Mouse (Mus musculus): ENCODE measurements around the gene Chat. TPM values are rescaled to one million over a fixed set of nuclear protein-coding genes. Genes with fewer than 3 reads are reported as not detected.

Gene Chat
- total and polyA plus RNA-seq, 3 experiments = 0.22 TPM; not detected in 2

GRCm38 (mm10) chr14:32482061-32482460 is 16.3 kb upstream of the Chat start:
- H3K4me1 ChIP-seq (ENCODE audit: insufficient read depth, low read depth, low read length) = no peaks in the 10 kb centered on the region
- H3K27me3 ChIP-seq (ENCODE audit: insufficient read depth, low read length) = peaks cover 16% of the 10 kb centered on the region
- TF ChIP-seq GATA2 (IDR thresholded peaks at IDR 0.05; ENCODE audit: borderline replicate concordance, low read depth, low read length) (no peak), POLR2AphosphoS5 (IDR thresholded peaks at IDR 0.05; ENCODE audit: insufficient replicate concordance, low read depth, low read length) (no peak), CTCF (IDR thresholded peaks at IDR 0.05; ENCODE audit: low read depth, low read length) (peak; percentile 81), GATA1 (IDR thresholded peaks at IDR 0.05; ENCODE audit: borderline replicate concordance, low read length) (no peak), TAL1 (conservative IDR thresholded peaks at IDR 0.05; ENCODE audit: low read depth, low read length) (no peak)
- no peak for ATAC-seq (ENCODE audit: extremely low read depth, insufficient number of reproducible peaks, low FRiP score, poor library complexity, severe bottlenecking)
- no peaks in the 10 kb centered on the region for H3K9me3 ChIP-seq (replicated peaks)
- H3K4me3 ChIP-seq (ENCODE audit: low read depth, low read length) = no peak overlapping the region
- peak; percentile 31 for DNase-seq (ENCODE audit: low spot score)
- no peaks in the 10 kb centered on the region for H3K36me3 ChIP-seq (replicated peaks)

GRCm38 (mm10) chr14:32477581-32477980 is 11.8 kb upstream of the Chat start:
- no peak for ATAC-seq (ENCODE audit: extremely low read depth, insufficient number of reproducible peaks, low FRiP score, poor library complexity, severe bottlenecking)
- Histone ChIP-seq H3K9me3 (replicated peaks) (no peaks in the 10 kb centered on the region), H3K4me3 (ENCODE audit: low read depth, low read length) (no peak overlapping the region), H3K4me1 (ENCODE audit: insufficient read depth, low read depth, low read length) (no peaks in the 10 kb centered on the region), H3K36me3 (replicated peaks) (no peaks in the 10 kb centered on the region), H3K27me3 (ENCODE audit: insufficient read depth, low read length) (no peaks in the 10 kb centered on the region; the same call in 1 of the 2 replicates)
- no peak for DNase-seq (ENCODE audit: low spot score)
- TF ChIP-seq TAL1 (conservative IDR thresholded peaks at IDR 0.05; ENCODE audit: low read depth, low read length) (no peak), CTCF (IDR thresholded peaks at IDR 0.05; ENCODE audit: low read depth, low read length) (no peak)

GRCm38 (mm10) chr14:32476559-32476958 is 10.8 kb upstream of the Chat start:
- no peak for TF ChIP-seq POLR2AphosphoS5 (IDR thresholded peaks at IDR 0.05; ENCODE audit: insufficient replicate concordance, low read depth, low read length)
- TF ChIP-seq GATA1 (IDR thresholded peaks at IDR 0.05; ENCODE audit: borderline replicate concordance, low read length) = no peak
- no peak for TF ChIP-seq GATA2 (IDR thresholded peaks at IDR 0.05; ENCODE audit: borderline replicate concordance, low read depth, low read length)
- TF ChIP-seq CTCF (IDR thresholded peaks at IDR 0.05; ENCODE audit: low read depth, low read length) = no peak
- no peak for TF ChIP-seq TAL1 (conservative IDR thresholded peaks at IDR 0.05; ENCODE audit: low read depth, low read length)
- no peak for ATAC-seq (ENCODE audit: extremely low read depth, insufficient number of reproducible peaks, low FRiP score, poor library complexity, severe bottlenecking)
- H3K36me3 ChIP-seq (replicated peaks) = no peaks in the 10 kb centered on the region
- no peaks in the 10 kb centered on the region for H3K9me3 ChIP-seq (replicated peaks)
- no peaks in the 10 kb centered on the region; the same call in 1 of the 2 replicates for H3K27me3 ChIP-seq (ENCODE audit: insufficient read depth, low read length)
- no peaks in the 10 kb centered on the region for H3K4me1 ChIP-seq (ENCODE audit: insufficient read depth, low read depth, low read length)
- no peak for DNase-seq (ENCODE audit: low spot score)
- no peak overlapping the region for H3K4me3 ChIP-seq (ENCODE audit: low read depth, low read length)

- peak; percentile 33 for DNase-seq (ENCODE audit: low spot score)
- Histone ChIP-seq H3K4me1 (ENCODE audit: insufficient read depth, low read depth, low read length) (no peaks in the 10 kb centered on the region), H3K4me3 (ENCODE audit: low read depth, low read length) (no peak overlapping the region), H3K27me3 (ENCODE audit: insufficient read depth, low read length) (no peaks in the 10 kb centered on the region), H3K9me3 (replicated peaks) (no peaks in the 10 kb centered on the region), H3K36me3 (replicated peaks) (no peaks in the 10 kb centered on the region)
- no peak for ATAC-seq (ENCODE audit: extremely low read depth, insufficient number of reproducible peaks, low FRiP score, poor library complexity, severe bottlenecking)
- TF ChIP-seq GATA1 (IDR thresholded peaks at IDR 0.05; ENCODE audit: borderline replicate concordance, low read length) (no peak), CTCF (IDR thresholded peaks at IDR 0.05; ENCODE audit: low read depth, low read length) (0 out of 2 replicates have a peak, but pooled peaks have one; percentile 19)
Measured at GRCm38 (mm10) chr14:32472996-32473395, 7.2 kb upstream of the Chat start.

- peak; percentile 37 for DNase-seq (ENCODE audit: low spot score)
- no peak overlapping the region for H3K4me3 ChIP-seq (ENCODE audit: low read depth, low read length)
- peaks cover 28% of the 10 kb centered on the region for H3K9me3 ChIP-seq (replicated peaks)
- ATAC-seq (ENCODE audit: extremely low read depth, insufficient number of reproducible peaks, low FRiP score, poor library complexity, severe bottlenecking) = no peak
- H3K36me3 ChIP-seq (replicated peaks) = no peaks in the 10 kb centered on the region
- H3K27me3 ChIP-seq (ENCODE audit: insufficient read depth, low read length) = no peaks in the 10 kb centered on the region; the same call in 1 of the 2 replicates
- TF ChIP-seq CTCF (IDR thresholded peaks at IDR 0.05; ENCODE audit: low read depth, low read length) (no peak), GATA1 (IDR thresholded peaks at IDR 0.05; ENCODE audit: borderline replicate concordance, low read length) (no peak), POLR2AphosphoS5 (IDR thresholded peaks at IDR 0.05; ENCODE audit: insufficient replicate concordance, low read depth, low read length) (no peak), GATA2 (IDR thresholded peaks at IDR 0.05; ENCODE audit: borderline replicate concordance, low read depth, low read length) (no peak), TAL1 (conservative IDR thresholded peaks at IDR 0.05; ENCODE audit: low read depth, low read length) (no peak)
- no peaks in the 10 kb centered on the region for H3K4me1 ChIP-seq (ENCODE audit: insufficient read depth, low read depth, low read length)
Measured at GRCm38 (mm10) chr14:32467606-32468005, 1.8 kb upstream of the Chat start.

- Histone ChIP-seq H3K9me3 (replicated peaks) (peaks cover 32% of the 10 kb centered on the region), H3K4me3 (ENCODE audit: low read depth, low read length) (no peak overlapping the region), H3K36me3 (replicated peaks) (no peaks in the 10 kb centered on the region), H3K4me1 (ENCODE audit: insufficient read depth, low read depth, low read length) (no peaks in the 10 kb centered on the region), H3K27me3 (ENCODE audit: insufficient read depth, low read length) (no peaks in the 10 kb centered on the region; the same call in 1 of the 2 replicates)
- TF ChIP-seq GATA1 (IDR thresholded peaks at IDR 0.05; ENCODE audit: borderline replicate concordance, low read length) = no peak
- no peak for TF ChIP-seq CTCF (IDR thresholded peaks at IDR 0.05; ENCODE audit: low read depth, low read length)
- no peak for TF ChIP-seq TAL1 (conservative IDR thresholded peaks at IDR 0.05; ENCODE audit: low read depth, low read length)
- no peak for ATAC-seq (ENCODE audit: extremely low read depth, insufficient number of reproducible peaks, low FRiP score, poor library complexity, severe bottlenecking)
- no peak for DNase-seq (ENCODE audit: low spot score)
Measured at GRCm38 (mm10) chr14:32465506-32465870, 301 bp downstream of the Chat start.

All from G1E (cell line).